Mouse (Mus musculus): ENCODE results near the gene Zbtb16. TPM values are rescaled to one million over a fixed set of nuclear protein-coding genes. Genes with fewer than 3 reads are reported as not detected.

Gene Zbtb16
- polyA plus RNA-seq, 1 experiment from 2014 or later = 2.3 TPM

- no peaks in the 10 kb centered on the region for H3K9me3 ChIP-seq (ENCODE audit: control insufficient read depth, low read length)
- no peaks in the 10 kb centered on the region for H3K36me3 ChIP-seq (ENCODE audit: control insufficient read depth, insufficient read depth, low read length)
- DNase-seq (ENCODE audit: low spot score) = no peak
- no peak overlapping the region for H3K9ac ChIP-seq (ENCODE audit: low read depth, low read length)
- H3K4me2 ChIP-seq = no peak overlapping the region
- no peaks in the 10 kb centered on the region for H3K4me1 ChIP-seq (replicated peaks; ENCODE audit: control insufficient read depth, insufficient read depth, low read length)
- WGBS = 60% methylated on average over 6 of the region's 6 CpGs
- no peak for ATAC-seq (replicated peaks; ENCODE audit: low FRiP score)
- H3K4me3 ChIP-seq (ENCODE audit: low read depth, low read length) = no peak overlapping the region
- H3K27me3 ChIP-seq (replicated peaks; ENCODE audit: control insufficient read depth, insufficient read depth, low read length) = no peaks in the 10 kb centered on the region; the same call in none of the 2 replicates
- H3K27ac ChIP-seq (ENCODE audit: low read depth, low read length) = no peak overlapping the region
Measured at GRCm38 (mm10) chr9:48673213-48673612, 162.8 kb downstream of the Zbtb16 start.

GRCm38 (mm10) chr9:48671841-48672240, 164.2 kb downstream of the Zbtb16 start:
- H3K9me3 ChIP-seq (ENCODE audit: control insufficient read depth, low read length) = no peaks in the 10 kb centered on the region

GRCm38 (mm10) chr9:48670156-48670555, 165.9 kb downstream of the Zbtb16 start:
- H3K27me3 ChIP-seq (replicated peaks; ENCODE audit: control insufficient read depth, insufficient read depth, low read length) = peaks cover 3% of the 10 kb centered on the region
- H3K36me3 ChIP-seq (ENCODE audit: control insufficient read depth, insufficient read depth, low read length) = no peaks in the 10 kb centered on the region
- DNase-seq (ENCODE audit: low spot score) = no peak
- 89% methylated on average over 13 of the region's 13 CpGs for WGBS
- H3K9ac ChIP-seq (ENCODE audit: low read depth, low read length) = no peak overlapping the region
- no peak overlapping the region for H3K4me2 ChIP-seq
- no peaks in the 10 kb centered on the region for H3K4me1 ChIP-seq (replicated peaks; ENCODE audit: control insufficient read depth, insufficient read depth, low read length)
- ATAC-seq (replicated peaks; ENCODE audit: low FRiP score) = no peak
- no peak overlapping the region for H3K27ac ChIP-seq (ENCODE audit: low read depth, low read length)
- H3K9me3 ChIP-seq (ENCODE audit: control insufficient read depth, low read length) = no peaks in the 10 kb centered on the region
- H3K4me3 ChIP-seq (ENCODE audit: low read depth, low read length) = no peak overlapping the region

More at GRCm38 (mm10) chr9:48671841-48672240, 164.2 kb downstream of the Zbtb16 start:
- Histone ChIP-seq H3K4me1 (replicated peaks; ENCODE audit: control insufficient read depth, insufficient read depth, low read length) (no peaks in the 10 kb centered on the region), H3K36me3 (ENCODE audit: control insufficient read depth, insufficient read depth, low read length) (no peaks in the 10 kb centered on the region), H3K27me3 (replicated peaks; ENCODE audit: control insufficient read depth, insufficient read depth, low read length) (peaks cover 1% of the 10 kb centered on the region), H3K27ac (ENCODE audit: low read depth, low read length) (no peak overlapping the region), H3K4me2 (no peak overlapping the region), H3K9ac (ENCODE audit: low read depth, low read length) (no peak overlapping the region), H3K4me3 (ENCODE audit: low read depth, low read length) (no peak overlapping the region)
- no peak for DNase-seq (ENCODE audit: low spot score)
- ATAC-seq (replicated peaks; ENCODE audit: low FRiP score) = no peak

- H3K9ac ChIP-seq (ENCODE audit: low read depth, low read length) = no peak overlapping the region
- no peak for DNase-seq (ENCODE audit: low spot score)
- no peaks in the 10 kb centered on the region for H3K9me3 ChIP-seq (ENCODE audit: control insufficient read depth, low read length)
- H3K4me1 ChIP-seq (replicated peaks; ENCODE audit: control insufficient read depth, insufficient read depth, low read length) = no peaks in the 10 kb centered on the region
- WGBS = 84% methylated on average over 10 of the region's 10 CpGs
- H3K27me3 ChIP-seq (replicated peaks; ENCODE audit: control insufficient read depth, insufficient read depth, low read length) = peaks cover 3% of the 10 kb centered on the region
- H3K4me3 ChIP-seq (ENCODE audit: low read depth, low read length) = no peak overlapping the region
- no peak for ATAC-seq (replicated peaks; ENCODE audit: low FRiP score)
- H3K36me3 ChIP-seq (ENCODE audit: control insufficient read depth, insufficient read depth, low read length) = no peaks in the 10 kb centered on the region
- no peak overlapping the region for H3K27ac ChIP-seq (ENCODE audit: low read depth, low read length)
- H3K4me2 ChIP-seq = no peak overlapping the region
Measured at GRCm38 (mm10) chr9:48669672-48670071, 166.3 kb downstream of the Zbtb16 start.

GRCm38 (mm10) chr9:48666702-48667101, 169.3 kb downstream of the Zbtb16 start:
- Histone ChIP-seq H3K9ac (ENCODE audit: low read depth, low read length) (no peak overlapping the region), H3K4me2 (no peak overlapping the region), H3K36me3 (ENCODE audit: control insufficient read depth, insufficient read depth, low read length) (no peaks in the 10 kb centered on the region), H3K9me3 (ENCODE audit: control insufficient read depth, low read length) (no peaks in the 10 kb centered on the region), H3K4me1 (replicated peaks; ENCODE audit: control insufficient read depth, insufficient read depth, low read length) (no peaks in the 10 kb centered on the region), H3K27ac (ENCODE audit: low read depth, low read length) (no peak overlapping the region), H3K27me3 (replicated peaks; ENCODE audit: control insufficient read depth, insufficient read depth, low read length) (peaks cover 7% of the 10 kb centered on the region), H3K4me3 (ENCODE audit: low read depth, low read length) (no peak overlapping the region)
- 76% methylated on average over 3 of the region's 3 CpGs for WGBS
- ATAC-seq (replicated peaks; ENCODE audit: low FRiP score) (no peak), DNase-seq (ENCODE audit: low spot score) (no peak)

GRCm38 (mm10) chr9:48663052-48663433, 173.0 kb downstream of the Zbtb16 start:
- Histone ChIP-seq H3K4me2 (no peak overlapping the region), H3K27ac (ENCODE audit: low read depth, low read length) (no peak overlapping the region), H3K4me1 (replicated peaks; ENCODE audit: control insufficient read depth, insufficient read depth, low read length) (no peaks in the 10 kb centered on the region), H3K9ac (ENCODE audit: low read depth, low read length) (no peak overlapping the region), H3K4me3 (ENCODE audit: low read depth, low read length) (no peak overlapping the region), H3K27me3 (replicated peaks; ENCODE audit: control insufficient read depth, insufficient read depth, low read length) (peaks cover 7% of the 10 kb centered on the region), H3K36me3 (ENCODE audit: control insufficient read depth, insufficient read depth, low read length) (no peaks in the 10 kb centered on the region), H3K9me3 (ENCODE audit: control insufficient read depth, low read length) (no peaks in the 10 kb centered on the region)
- ATAC-seq (replicated peaks; ENCODE audit: low FRiP score) (no peak), DNase-seq (ENCODE audit: low spot score) (no peak)
- 78% methylated on average over 13 of the region's 13 CpGs for WGBS

- 56% methylated on average over 15 of the region's 15 CpGs for WGBS
- no peaks in the 10 kb centered on the region for H3K9me3 ChIP-seq (ENCODE audit: control insufficient read depth, low read length)
Measured at GRCm38 (mm10) chr9:48662361-48663051, 173.5 kb downstream of the Zbtb16 start.

GRCm38 (mm10) chr9:48661225-48662023, 174.6 kb downstream of the Zbtb16 start:
- Histone ChIP-seq H3K9ac (ENCODE audit: low read depth, low read length) (no peak overlapping the region), H3K36me3 (ENCODE audit: control insufficient read depth, insufficient read depth, low read length) (no peaks in the 10 kb centered on the region)
- 68% methylated on average over 9 of the region's 9 CpGs for WGBS

More at GRCm38 (mm10) chr9:48662361-48663051, 173.5 kb downstream of the Zbtb16 start:
- H3K27me3 ChIP-seq (replicated peaks; ENCODE audit: control insufficient read depth, insufficient read depth, low read length) = peaks cover 7% of the 10 kb centered on the region
- no peak overlapping the region for H3K9ac ChIP-seq (ENCODE audit: low read depth, low read length)
- DNase-seq (ENCODE audit: low spot score) = no peak
- no peak overlapping the region for H3K4me3 ChIP-seq (ENCODE audit: low read depth, low read length)
- H3K4me2 ChIP-seq = no peak overlapping the region
- no peaks in the 10 kb centered on the region for H3K4me1 ChIP-seq (replicated peaks; ENCODE audit: control insufficient read depth, insufficient read depth, low read length)
- no peaks in the 10 kb centered on the region for H3K36me3 ChIP-seq (ENCODE audit: control insufficient read depth, insufficient read depth, low read length)
- H3K27ac ChIP-seq (ENCODE audit: low read depth, low read length) = no peak overlapping the region
- ATAC-seq (replicated peaks; ENCODE audit: low FRiP score) = no peak

More at GRCm38 (mm10) chr9:48661225-48662023, 174.6 kb downstream of the Zbtb16 start:
- ATAC-seq (replicated peaks; ENCODE audit: low FRiP score) (no peak), DNase-seq (ENCODE audit: low spot score) (no peak)
- no peaks in the 10 kb centered on the region for H3K9me3 ChIP-seq (ENCODE audit: control insufficient read depth, low read length)
- peaks cover 8% of the 10 kb centered on the region; the same call in 1 of the 2 replicates for H3K27me3 ChIP-seq (replicated peaks; ENCODE audit: control insufficient read depth, insufficient read depth, low read length)
- no peak overlapping the region for H3K27ac ChIP-seq (ENCODE audit: low read depth, low read length)
- no peak overlapping the region for H3K4me3 ChIP-seq (ENCODE audit: low read depth, low read length)
- H3K4me2 ChIP-seq = no peak overlapping the region
- no peaks in the 10 kb centered on the region for H3K4me1 ChIP-seq (replicated peaks; ENCODE audit: control insufficient read depth, insufficient read depth, low read length)
